Mouse (Mus musculus): ENCODE data around the gene Fkbp1a. TPM values are rescaled to one million over a fixed set of nuclear protein-coding genes. Genes with fewer than 3 reads are reported as not detected.

Fkbp1a gene
- total and polyA plus RNA-seq, 3 experiments = 48.3 to 388 (median 76.5) TPM

- H3K9me3 ChIP-seq (replicated peaks; ENCODE audit: low read length) = no peaks in the 10 kb centered on the region
- H3K4me1 ChIP-seq (ENCODE audit: control insufficient read depth in 1 of 2, insufficient read depth in 2 of 2) = peaks cover 2 to 26% of the 10 kb centered on the region in 2 experiments
- peak; percentile 88 for DNase-seq (ENCODE audit: extremely low read depth)
- H3K4me2 ChIP-seq (ENCODE audit: insufficient read depth, low read depth, poor library complexity, severe bottlenecking) = peak within 1 kb of the TSS; percentile 90
- H3K27ac ChIP-seq (ENCODE audit: insufficient read depth, low read depth) = no peak within 1 kb of the TSS
- H3K79me2 ChIP-seq (replicated peaks; ENCODE audit: control insufficient read depth, extremely low read depth, insufficient read depth, poor library complexity, severe bottlenecking) = peaks cover 45% of the 10 kb centered on the region
- peak within 1 kb of the TSS; percentile 77 for H3K9ac ChIP-seq (ENCODE audit: insufficient read depth, low read depth)
- H3K36me3 ChIP-seq (replicated peaks in 1 of 2; ENCODE audit: control insufficient read depth in 1 of 2, insufficient read depth in 1 of 2, low read length in 1 of 2) = peaks cover 24 to 30% of the 10 kb centered on the region in 2 experiments
- peaks cover 13% of the 10 kb centered on the region for H3K27me3 ChIP-seq (replicated peaks)
- peak within 1 kb of the TSS; percentile 75 to 96 (median 88) for H3K4me3 ChIP-seq (replicated peaks in 1 of 3; ENCODE audit: low read depth in 2 of 3, low read length in 2 of 3, poor library complexity in 1 of 3)
- dilution Hi-C loops (cut with MboI; ENCODE audit: extremely low pct_ligation_motif_present, extremely low pct_unique_long_range_greater_than_20kb, low sequenced_read_pairs) (no loop called here), in situ Hi-C loops (cut with MboI; ENCODE audit: low pct_ligation_motif_present, low pct_unique_long_range_greater_than_20kb, low sequenced_read_pairs) (loop anchor here (10.0 kb wide), 1 partner anchor 191 kb away; no protein-coding TSS in a partner anchor)
- TF ChIP-seq EP300 (IDR thresholded peaks at IDR 0.05; ENCODE audit: low read length) (no peak), HCFC1 (IDR thresholded peaks at IDR 0.05; ENCODE audit: low read depth, low read length) (peak; percentile 88), E2F4 (IDR thresholded peaks at IDR 0.05; ENCODE audit: insufficient replicate concordance, low read depth, low read length) (no peak), TBP (conservative IDR thresholded peaks at IDR 0.05; ENCODE audit: low read depth, low read length) (0 out of 2 replicates have a peak, but pooled peaks have one; percentile 70), MAZ (IDR thresholded peaks at IDR 0.05; ENCODE audit: low read depth, low read length) (no peak), NELFE (IDR thresholded peaks at IDR 0.05; ENCODE audit: low read depth, low read length) (peak; percentile 82), CHD1 (IDR thresholded peaks at IDR 0.05; ENCODE audit: low read depth, low read length) (no peak), CTCF (conservative IDR thresholded peaks at IDR 0.05 in 1 of 2, IDR thresholded peaks at IDR 0.05 in 1 of 2; ENCODE audit: low read depth in 2 of 2, low read length in 2 of 2) (peak; percentile 43 to 92; a peak in 3 of 4 replicates), ZNF384 (IDR thresholded peaks at IDR 0.05; ENCODE audit: low read depth, low read length) (no peak), PAX5 (IDR thresholded peaks at IDR 0.05; ENCODE audit: low read length) (no peak), GABPA (IDR thresholded peaks at IDR 0.05; ENCODE audit: insufficient replicate concordance, low read depth, low read length) (no peak; the same call in 1 of the 2 replicates), ZKSCAN1 (IDR thresholded peaks at IDR 0.05; ENCODE audit: borderline replicate concordance, low read depth, low read length) (no peak), TCF12 (IDR thresholded peaks at IDR 0.05; ENCODE audit: low read depth, low read length) (peak; percentile 97), USF1 (IDR thresholded peaks at IDR 0.05; ENCODE audit: low read depth, low read length) (no peak), MXI1 (IDR thresholded peaks at IDR 0.05; ENCODE audit: low read depth, low read length) (peak; percentile 81), MEF2A (IDR thresholded peaks at IDR 0.05; ENCODE audit: borderline replicate concordance, low read depth, low read length) (peak; percentile 64; the same call in 1 of the 2 replicates), MYC (IDR thresholded peaks at IDR 0.05; ENCODE audit: low read depth, low read length) (0 out of 2 replicates have a peak, but pooled peaks have one; percentile 5), ETS1 (conservative IDR thresholded peaks at IDR 0.05; ENCODE audit: low read depth, low read length) (no peak), SMC3 (IDR thresholded peaks at IDR 0.05; ENCODE audit: low read depth, low read length) (peak; percentile 92), UBTF (IDR thresholded peaks at IDR 0.05; ENCODE audit: low read depth, low read length) (peak; percentile 81; the same call in 1 of the 2 replicates), MAFK (IDR thresholded peaks at IDR 0.05; ENCODE audit: insufficient replicate concordance, low read length) (no peak), MAX (IDR thresholded peaks at IDR 0.05; ENCODE audit: low read length) (peak; percentile 27; the same call in 1 of the 2 replicates), ELF1 (IDR thresholded peaks at IDR 0.05; ENCODE audit: low read depth, low read length) (peak; percentile 74), ZC3H11A (IDR thresholded peaks at IDR 0.05; ENCODE audit: low read depth, low read length) (no peak), POLR2A (IDR thresholded peaks at IDR 0.05; ENCODE audit: low read depth, low read length) (peak; percentile 83), SIN3A (IDR thresholded peaks at IDR 0.05; ENCODE audit: low read length) (peak; percentile 77), RCOR1 (conservative IDR thresholded peaks at IDR 0.05; ENCODE audit: low read depth, low read length) (no peak), JUND (conservative IDR thresholded peaks at IDR 0.05; ENCODE audit: low read depth, low read length) (no peak), JUN (IDR thresholded peaks at IDR 0.05; ENCODE audit: insufficient read depth, low read depth, low read length) (no peak), BHLHE40 (IDR thresholded peaks at IDR 0.05; ENCODE audit: low read depth, low read length) (no peak), USF2 (conservative IDR thresholded peaks at IDR 0.05; ENCODE audit: low read depth, low read length) (no peak), KAT2A (IDR thresholded peaks at IDR 0.05; ENCODE audit: insufficient replicate concordance, low read length) (peak; percentile 75; the same call in 1 of the 2 replicates), RAD21 (IDR thresholded peaks at IDR 0.05; ENCODE audit: low read depth, low read length) (peak; percentile 35), NRF1 (IDR thresholded peaks at IDR 0.05; ENCODE audit: low read depth, low read length) (peak; percentile 64), IRF4 (IDR thresholded peaks at IDR 0.05; ENCODE audit: low read depth, low read length) (peak; percentile 46; the same call in 1 of the 2 replicates), ZMIZ1 (IDR thresholded peaks at IDR 0.05; ENCODE audit: low read depth, low read length) (peak; percentile 76), POLR2AphosphoS2 (IDR thresholded peaks at IDR 0.05; ENCODE audit: low read depth, low read length) (no peak), CHD2 (IDR thresholded peaks at IDR 0.05; ENCODE audit: low read length) (no peak)
These were observed 48.1 kb upstream of the Fkbp1a start, which contains the start of gene Nsfl1c for GRCm38 (mm10) chr2:151494035-151494803. Nsfl1c (plus strand) TSS chr2:151494182.

Measured in CH12.LX (cell line).